Mouse (Mus musculus): ENCODE data around the gene Tmem50b. TPM values are rescaled to one million over a fixed set of nuclear protein-coding genes. Genes with fewer than 3 reads are reported as not detected.

Gene Tmem50b
- polyA plus RNA-seq, 1 experiment from 2014 or later, result 131 TPM

DNA sequence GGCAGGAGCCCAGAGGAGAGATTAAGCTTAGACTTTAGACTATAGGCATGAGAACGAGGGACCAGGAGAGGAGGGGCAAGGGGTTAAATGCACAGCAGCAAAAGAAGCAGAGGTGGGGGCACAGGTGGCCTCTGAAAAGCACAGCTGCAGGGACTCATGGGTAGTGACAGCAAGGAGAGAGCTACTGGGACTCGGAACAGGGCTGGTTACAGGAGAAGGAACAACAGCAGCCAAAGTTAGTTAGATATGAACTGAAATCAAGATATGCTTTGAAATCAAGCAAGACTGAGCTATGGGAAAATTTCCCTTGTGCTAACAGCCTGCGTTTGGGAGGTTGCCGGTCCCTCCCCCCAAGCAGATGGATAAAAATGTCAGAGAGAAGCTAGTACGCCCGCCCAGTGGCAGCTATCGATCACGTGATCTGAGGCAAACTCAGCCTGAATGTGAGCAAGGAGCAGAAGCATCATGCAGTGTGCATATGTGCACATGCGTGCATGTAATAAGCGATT, 56.0 kb downstream of the Tmem50b start:
- 40% methylated on average over 10 of the region's 10 CpGs for WGBS
- ATAC-seq, result peak; percentile 54; the same call in 1 of the 2 replicates
- no peaks in the 10 kb centered on the region for H3K36me3 ChIP-seq (ENCODE audit: control insufficient read depth, insufficient read depth, low read length)
- no peaks in the 10 kb centered on the region for H3K27me3 ChIP-seq (replicated peaks; ENCODE audit: control insufficient read depth, insufficient read depth, low read length)
- no peak overlapping the region for H3K4me3 ChIP-seq (ENCODE audit: low read length)
- H3K9me3 ChIP-seq (ENCODE audit: control insufficient read depth, low read length), result no peaks in the 10 kb centered on the region
- H3K4me2 ChIP-seq (ENCODE audit: low read length), result peak overlapping the region; percentile 38
- H3K27ac ChIP-seq (ENCODE audit: low read depth, low read length), result no peak overlapping the region
- peaks cover 2% of the 10 kb centered on the region; the same call in 1 of the 2 replicates for H3K4me1 ChIP-seq (ENCODE audit: control insufficient read depth, insufficient read depth, low read depth, low read length)
- 0 out of 2 replicates have a peak overlapping the region, but pooled peaks have one; percentile 13 for H3K9ac ChIP-seq (ENCODE audit: low read depth, low read length)

DNA sequence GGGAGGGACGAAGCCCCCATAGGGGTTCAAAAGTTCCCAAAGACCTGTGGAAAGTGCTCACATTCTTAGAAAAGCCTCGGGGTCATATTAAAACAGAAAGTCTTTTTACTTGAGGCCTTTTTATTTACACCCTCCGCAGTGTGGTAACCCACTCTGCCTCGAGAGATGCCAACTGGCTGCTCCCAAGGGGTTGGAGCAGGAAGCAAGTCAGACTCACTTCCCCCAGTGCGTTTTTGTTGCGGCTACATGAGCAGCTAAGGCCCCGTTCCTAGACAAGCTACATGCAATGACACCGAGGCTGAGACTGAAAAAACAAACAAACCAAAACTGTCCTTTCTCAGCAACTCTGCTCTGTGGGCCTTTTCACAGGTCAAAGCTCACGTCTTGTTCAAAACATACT, 59.1 kb downstream of the Tmem50b start:
- H3K4me3 ChIP-seq (ENCODE audit: low read length), result no peak overlapping the region
- H3K27me3 ChIP-seq (replicated peaks; ENCODE audit: control insufficient read depth, insufficient read depth, low read length), result no peaks in the 10 kb centered on the region
- no peaks in the 10 kb centered on the region for H3K36me3 ChIP-seq (ENCODE audit: control insufficient read depth, insufficient read depth, low read length)
- no peak overlapping the region for H3K4me2 ChIP-seq (ENCODE audit: low read length)
- no peak overlapping the region for H3K9ac ChIP-seq (ENCODE audit: low read depth, low read length)
- no peaks in the 10 kb centered on the region for H3K4me1 ChIP-seq (ENCODE audit: control insufficient read depth, insufficient read depth, low read depth, low read length)
- no peaks in the 10 kb centered on the region for H3K9me3 ChIP-seq (ENCODE audit: control insufficient read depth, low read length)
- H3K27ac ChIP-seq (ENCODE audit: low read depth, low read length), result no peak overlapping the region
- ATAC-seq, result no peak
- 74% methylated on average over 9 of the region's 9 CpGs for WGBS

DNA sequence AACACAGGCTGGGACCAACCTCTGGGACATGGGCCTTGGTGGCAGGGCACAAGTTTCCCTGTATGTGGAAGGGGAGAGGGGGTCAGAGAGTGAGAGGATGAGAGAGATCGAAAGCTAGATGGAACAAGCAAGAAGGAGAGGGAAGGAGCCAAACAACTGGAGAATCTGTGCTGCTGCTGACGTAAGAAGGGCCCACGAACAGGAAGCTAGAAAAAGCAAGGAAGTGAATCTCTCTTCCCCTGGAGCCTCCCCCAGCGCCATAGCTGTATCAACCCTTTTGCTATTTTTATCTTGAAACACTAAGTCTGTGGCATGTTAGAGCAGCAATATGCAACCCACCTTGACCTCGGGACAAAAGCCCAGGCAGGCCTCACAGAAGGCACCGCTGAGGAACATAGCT, 59.5 kb downstream of the Tmem50b start:
- no peak overlapping the region for H3K27ac ChIP-seq (ENCODE audit: low read depth, low read length)
- no peak for ATAC-seq
- 76% methylated on average over 6 of the region's 6 CpGs for WGBS

DNA sequence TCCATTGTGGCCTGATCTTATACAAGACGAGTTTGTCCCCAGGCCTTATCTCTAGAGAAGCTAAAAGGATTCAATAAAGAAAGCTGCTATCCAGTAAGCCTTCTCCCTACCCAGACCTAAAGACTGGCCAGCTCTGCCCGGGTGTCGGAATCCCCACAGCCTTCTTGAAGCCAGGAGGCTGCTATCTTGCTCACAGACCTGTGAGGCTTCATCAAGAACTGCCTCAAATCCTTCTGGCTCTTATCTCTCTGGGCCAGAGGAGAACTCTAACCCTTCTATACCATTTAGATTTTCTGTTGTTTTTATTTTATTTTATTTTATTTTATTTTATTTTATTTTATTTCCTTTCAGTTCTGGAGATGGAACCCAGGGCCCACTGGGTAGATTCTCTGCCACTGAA, 60.5 kb downstream of the Tmem50b start:
- Histone ChIP-seq H3K4me3 (ENCODE audit: low read length) (no peak overlapping the region), H3K36me3 (ENCODE audit: control insufficient read depth, insufficient read depth, low read length) (no peaks in the 10 kb centered on the region), H3K4me1 (ENCODE audit: control insufficient read depth, insufficient read depth, low read depth, low read length) (no peaks in the 10 kb centered on the region), H3K27ac (ENCODE audit: low read depth, low read length) (no peak overlapping the region), H3K9me3 (ENCODE audit: control insufficient read depth, low read length) (no peaks in the 10 kb centered on the region), H3K9ac (ENCODE audit: low read depth, low read length) (no peak overlapping the region), H3K27me3 (replicated peaks; ENCODE audit: control insufficient read depth, insufficient read depth, low read length) (no peaks in the 10 kb centered on the region), H3K4me2 (ENCODE audit: low read length) (no peak overlapping the region)
- 70% methylated on average over 3 of the region's 3 CpGs for WGBS
- no peak for ATAC-seq

More for the DNA sequence above, 59.5 kb downstream of the Tmem50b start:
- Histone ChIP-seq H3K36me3 (ENCODE audit: control insufficient read depth, insufficient read depth, low read length) (no peaks in the 10 kb centered on the region), H3K4me3 (ENCODE audit: low read length) (no peak overlapping the region), H3K9me3 (ENCODE audit: control insufficient read depth, low read length) (no peaks in the 10 kb centered on the region), H3K4me2 (ENCODE audit: low read length) (no peak overlapping the region), H3K9ac (ENCODE audit: low read depth, low read length) (no peak overlapping the region), H3K27me3 (replicated peaks; ENCODE audit: control insufficient read depth, insufficient read depth, low read length) (no peaks in the 10 kb centered on the region), H3K4me1 (ENCODE audit: control insufficient read depth, insufficient read depth, low read depth, low read length) (no peaks in the 10 kb centered on the region)

DNA sequence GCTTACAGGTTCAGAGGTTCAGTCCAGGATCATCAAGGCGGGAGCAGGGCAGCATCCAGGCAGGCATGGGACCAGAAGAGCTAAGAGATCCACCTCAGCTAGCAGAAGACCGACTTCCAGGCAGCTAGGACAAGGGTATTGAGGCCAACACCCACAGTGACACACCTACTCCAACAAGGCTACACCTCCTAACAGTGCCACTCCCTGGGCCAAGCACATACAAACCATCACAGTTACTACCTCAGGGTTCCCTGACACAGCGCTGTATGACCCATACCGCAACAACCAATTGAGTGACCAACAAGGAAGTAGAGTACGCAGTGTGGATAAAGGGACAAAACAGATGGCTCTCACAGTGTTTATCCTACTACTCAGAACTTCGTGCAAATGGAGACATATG, 61.2 kb downstream of the Tmem50b start:
- ATAC-seq, result no peak
- H3K27ac ChIP-seq (ENCODE audit: low read depth, low read length), result no peak overlapping the region
- WGBS, result 88% methylated on average over 6 of the region's 6 CpGs
- no peak overlapping the region for H3K4me3 ChIP-seq (ENCODE audit: low read length)
- no peaks in the 10 kb centered on the region for H3K36me3 ChIP-seq (ENCODE audit: control insufficient read depth, insufficient read depth, low read length)
- no peaks in the 10 kb centered on the region for H3K4me1 ChIP-seq (ENCODE audit: control insufficient read depth, insufficient read depth, low read depth, low read length)
- no peaks in the 10 kb centered on the region for H3K9me3 ChIP-seq (ENCODE audit: control insufficient read depth, low read length)
- H3K4me2 ChIP-seq (ENCODE audit: low read length), result no peak overlapping the region
- H3K27me3 ChIP-seq (replicated peaks; ENCODE audit: control insufficient read depth, insufficient read depth, low read length), result no peaks in the 10 kb centered on the region
- H3K9ac ChIP-seq (ENCODE audit: low read depth, low read length), result no peak overlapping the region

DNA sequence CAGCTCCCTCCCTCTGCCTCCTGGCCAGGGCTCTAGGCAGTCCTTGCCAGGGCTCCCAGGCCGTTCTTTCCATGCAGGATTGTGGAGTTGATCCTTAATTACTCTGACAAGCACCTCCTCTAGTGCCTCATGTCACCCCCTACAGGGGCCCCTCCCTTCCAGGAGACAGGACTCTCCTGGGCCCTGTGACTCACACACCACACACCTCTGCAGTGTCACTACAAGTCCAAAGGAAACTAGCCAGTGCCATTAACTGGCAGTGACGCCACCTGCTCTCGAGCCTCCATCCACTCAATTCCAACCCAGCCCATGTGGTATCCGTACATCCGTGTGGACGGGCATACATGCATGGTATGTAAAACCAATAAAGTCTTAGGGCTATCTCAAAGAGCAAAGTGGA, 62.7 kb downstream of the Tmem50b start:
- Histone ChIP-seq H3K4me2 (ENCODE audit: low read length) (no peak overlapping the region), H3K27ac (ENCODE audit: low read depth, low read length) (no peak overlapping the region), H3K4me3 (ENCODE audit: low read length) (no peak overlapping the region), H3K9ac (ENCODE audit: low read depth, low read length) (no peak overlapping the region), H3K27me3 (replicated peaks; ENCODE audit: control insufficient read depth, insufficient read depth, low read length) (no peaks in the 10 kb centered on the region), H3K4me1 (ENCODE audit: control insufficient read depth, insufficient read depth, low read depth, low read length) (no peaks in the 10 kb centered on the region), H3K36me3 (ENCODE audit: control insufficient read depth, insufficient read depth, low read length) (no peaks in the 10 kb centered on the region), H3K9me3 (ENCODE audit: control insufficient read depth, low read length) (no peaks in the 10 kb centered on the region)
- ATAC-seq, result no peak
- WGBS, result 85% methylated on average over 6 of the region's 6 CpGs

DNA sequence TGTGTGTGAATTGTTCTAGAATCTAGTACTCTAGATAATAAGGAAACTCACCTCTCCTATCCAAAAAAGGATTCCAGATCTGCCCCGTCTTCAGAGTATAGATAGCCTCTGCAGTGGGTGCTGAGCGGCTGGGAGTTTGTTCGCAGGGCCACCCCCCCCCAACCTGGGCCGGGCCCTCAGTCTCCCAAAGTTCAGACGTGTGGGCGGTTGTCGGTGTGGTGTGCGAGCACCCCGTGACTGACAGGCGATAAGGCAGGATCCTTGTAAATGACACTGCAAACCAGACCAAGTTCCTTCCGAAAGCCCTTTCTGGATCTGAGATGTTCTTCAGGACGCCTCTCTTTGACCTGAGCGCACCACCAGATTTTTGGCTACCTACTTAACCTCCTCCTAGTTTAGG, 63.1 kb downstream of the Tmem50b start:
- ATAC-seq, result no peak

DNA sequence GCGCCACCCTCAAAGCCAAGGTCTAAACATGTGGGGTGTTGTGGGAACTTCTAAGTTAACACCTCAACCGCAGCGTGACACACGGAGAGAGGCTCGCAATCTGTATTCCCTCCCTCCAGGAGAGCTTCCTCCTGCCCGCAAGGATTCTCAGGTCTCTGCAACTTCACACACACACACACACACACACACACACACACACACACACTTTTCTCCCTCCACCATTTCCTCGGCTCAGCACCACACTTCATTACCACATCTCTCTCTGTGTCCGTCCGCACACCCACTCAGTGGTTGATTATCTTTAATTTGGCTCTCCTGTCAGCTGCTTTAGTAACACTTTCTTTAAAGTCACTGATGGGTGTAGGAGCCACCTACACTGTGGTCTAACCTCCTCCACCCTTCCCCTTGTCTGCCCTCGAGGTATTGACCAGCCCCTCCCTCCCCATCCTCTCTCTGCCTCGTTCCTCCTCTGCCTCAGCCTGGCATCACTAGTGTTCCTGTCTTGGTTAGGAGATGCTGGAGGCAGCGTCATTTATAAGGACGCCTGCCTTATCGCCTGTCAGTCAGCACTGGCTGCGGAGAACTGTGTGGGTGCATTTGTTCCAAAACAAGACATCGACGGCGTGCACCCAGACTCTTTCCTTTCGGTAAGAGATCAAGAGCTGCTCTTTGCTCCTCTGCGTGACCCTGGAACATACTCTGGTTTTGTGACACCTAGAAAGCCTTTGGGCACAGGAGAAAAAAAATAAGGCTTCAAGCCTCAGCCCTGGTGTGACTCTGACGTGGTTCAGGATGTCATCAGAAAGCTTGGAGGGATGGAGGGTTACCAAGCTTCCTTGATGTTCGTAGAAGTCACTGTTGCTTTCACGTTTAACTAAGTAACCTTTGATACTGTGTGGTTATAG, 64.3 kb downstream of the Tmem50b start:
- Histone ChIP-seq H3K36me3 (ENCODE audit: control insufficient read depth, insufficient read depth, low read length) (no peaks in the 10 kb centered on the region), H3K9me3 (ENCODE audit: control insufficient read depth, low read length) (no peaks in the 10 kb centered on the region), H3K4me1 (ENCODE audit: control insufficient read depth, insufficient read depth, low read depth, low read length) (no peaks in the 10 kb centered on the region), H3K4me2 (ENCODE audit: low read length) (no peak overlapping the region), H3K27ac (ENCODE audit: low read depth, low read length) (no peak overlapping the region), H3K27me3 (replicated peaks; ENCODE audit: control insufficient read depth, insufficient read depth, low read length) (no peaks in the 10 kb centered on the region), H3K4me3 (ENCODE audit: low read length) (no peak overlapping the region), H3K9ac (ENCODE audit: low read depth, low read length) (no peak overlapping the region)
- 72% methylated on average over 23 of the region's 23 CpGs for WGBS
- ATAC-seq, result no peak

More for the DNA sequence above, 63.1 kb downstream of the Tmem50b start:
- no peaks in the 10 kb centered on the region for H3K36me3 ChIP-seq (ENCODE audit: control insufficient read depth, insufficient read depth, low read length)
- H3K4me2 ChIP-seq (ENCODE audit: low read length), result no peak overlapping the region
- H3K4me1 ChIP-seq (ENCODE audit: control insufficient read depth, insufficient read depth, low read depth, low read length), result no peaks in the 10 kb centered on the region
- no peak overlapping the region for H3K27ac ChIP-seq (ENCODE audit: low read depth, low read length)
- H3K9me3 ChIP-seq (ENCODE audit: control insufficient read depth, low read length), result no peaks in the 10 kb centered on the region
- 54% methylated on average over 13 of the region's 13 CpGs for WGBS
- H3K9ac ChIP-seq (ENCODE audit: low read depth, low read length), result no peak overlapping the region
- no peak overlapping the region for H3K4me3 ChIP-seq (ENCODE audit: low read length)
- H3K27me3 ChIP-seq (replicated peaks; ENCODE audit: control insufficient read depth, insufficient read depth, low read length), result no peaks in the 10 kb centered on the region

DNA sequence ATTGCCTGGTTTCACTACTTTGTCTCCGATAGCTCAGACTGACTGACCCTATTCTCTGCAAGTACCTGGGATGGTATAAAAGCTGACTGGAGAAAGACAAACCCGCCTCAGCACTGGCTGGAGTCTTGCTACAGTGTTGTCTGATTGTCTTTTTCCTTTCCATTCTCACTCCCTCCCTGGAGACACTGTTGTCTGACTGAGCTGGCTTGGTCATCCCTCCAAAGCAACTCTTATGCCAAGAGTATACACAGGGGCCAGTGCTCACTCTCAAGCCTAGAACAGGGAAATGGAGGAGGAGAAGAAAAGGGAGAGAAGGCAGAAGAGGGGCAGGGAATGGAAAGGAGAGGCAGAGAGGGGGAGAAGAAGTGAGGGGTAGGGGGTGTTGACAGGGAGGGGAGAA, 65.2 kb downstream of the Tmem50b start:
- no peak overlapping the region for H3K4me3 ChIP-seq (ENCODE audit: low read length)
- no peaks in the 10 kb centered on the region for H3K27me3 ChIP-seq (replicated peaks; ENCODE audit: control insufficient read depth, insufficient read depth, low read length)
- H3K36me3 ChIP-seq (ENCODE audit: control insufficient read depth, insufficient read depth, low read length), result no peaks in the 10 kb centered on the region
- WGBS, result 41% methylated on average over 2 of the region's 2 CpGs
- H3K4me2 ChIP-seq (ENCODE audit: low read length), result no peak overlapping the region
- no peak overlapping the region for H3K27ac ChIP-seq (ENCODE audit: low read depth, low read length)
- no peak for ATAC-seq
- H3K9ac ChIP-seq (ENCODE audit: low read depth, low read length), result no peak overlapping the region
- no peaks in the 10 kb centered on the region for H3K9me3 ChIP-seq (ENCODE audit: control insufficient read depth, low read length)
- no peaks in the 10 kb centered on the region for H3K4me1 ChIP-seq (ENCODE audit: control insufficient read depth, insufficient read depth, low read depth, low read length)
